Mouse (Mus musculus) forebrain, embryonic 15.5 days (tissue): Measurements from ENCODE around the gene Gle1. TPM values are rescaled to one million over a fixed set of nuclear protein-coding genes. Genes with fewer than 3 reads are reported as not detected.

Source experiments
- ATAC-seq: fragments of 200-750 bp; cut with Nextera tagmentation; replicated peaks from 2 replicates; pipeline ENCODE4 v1.8.0; 2017; ENCODE audit warnings: mild to moderate bottlenecking, moderate TSS enrichment, moderate library complexity
- H3K27ac ChIP-seq: fragments of 300-500 bp; sonication (generic); replicated peaks from 2 replicates; pipeline ENCODE4 v1.5.1; 2015; ENCODE audit warnings: mild to moderate bottlenecking, inconsistent platforms
- H3K27me3 ChIP-seq: fragments of 300-500 bp; sonication (generic); 2 replicates; pipeline ENCODE4 v1.6.1; 2015; ENCODE audit warnings: inconsistent platforms
- H3K36me3 ChIP-seq: fragments of 300-500 bp; sonication (generic); 2 replicates; pipeline ENCODE4 v1.6.1; 2015; ENCODE audit warnings: mild to moderate bottlenecking, inconsistent platforms
- H3K4me1 ChIP-seq: fragments of 300-500 bp; sonication (generic); 2 replicates; pipeline ENCODE4 v1.6.1; 2015; ENCODE audit warnings: inconsistent platforms
- H3K4me2 ChIP-seq: fragments of 300-500 bp; sonication (generic); replicated peaks from 2 replicates; pipeline ENCODE4 v1.6.1; 2015; ENCODE audit warnings: mild to moderate bottlenecking, inconsistent platforms
- H3K4me3 ChIP-seq: fragments of 300-500 bp; sonication (generic); 2 replicates; pipeline ENCODE4 v1.5.1; 2015; ENCODE audit warnings: mild to moderate bottlenecking, inconsistent platforms
- H3K9ac ChIP-seq: fragments of 300-500 bp; sonication (generic); replicated peaks from 2 replicates; pipeline ENCODE4 v1.6.1; 2015; ENCODE audit warnings: mild to moderate bottlenecking, inconsistent platforms
- H3K9me3 ChIP-seq: fragments of 300-500 bp; sonication (generic); 2 replicates; pipeline ENCODE4 v1.6.1; 2016; ENCODE audit warnings: inconsistent platforms
- WGBS: fragments of 180-500 bp; shearing (Covaris S2); methylation state at CpG from one replicate; pipeline ENCODE4 v1.1.7; 2015; ENCODE audit warnings: mixed read lengths; 5-methylcytosine and 5-hydroxymethylcytosine counted together
- polyA plus RNA-seq: library from polyadenylated mRNA; unstranded; fragments of >200 nt; fragmentation: Nextera tagmentation; extraction: Ambion mirVana; gene quantifications from 2 replicates; pipeline ENCODE4 v1.2.1, GENCODE M21; 2015

The Gle1 gene
- polyA plus RNA-seq, 1 experiment from 2014 or later, result 95.7 TPM

GRCm38 (mm10) chr2:29965906-29966305, 30.7 kb downstream of the Gle1 start:
- ATAC-seq, result peak; percentile 34
- Histone ChIP-seq H3K9me3 (no peaks in the 10 kb centered on the region), H3K9ac (peak overlapping the region; percentile 100), H3K36me3 (peaks cover 9% of the 10 kb centered on the region), H3K4me3 (peak overlapping the region; percentile 91), H3K27ac (peak overlapping the region; percentile 97), H3K27me3 (no peaks in the 10 kb centered on the region), H3K4me1 (peaks cover 62% of the 10 kb centered on the region), H3K4me2 (peak overlapping the region; percentile 59)
- WGBS, result under 1% methylated on average over 34 of the region's 41 CpGs

- ATAC-seq, result no peak
- peak overlapping the region; percentile 59 for H3K4me2 ChIP-seq
- H3K9ac ChIP-seq, result peak overlapping the region; percentile 100
- H3K27me3 ChIP-seq, result no peaks in the 10 kb centered on the region
- H3K27ac ChIP-seq, result no peak overlapping the region; the same call in 1 of the 2 replicates
- peaks cover 9% of the 10 kb centered on the region for H3K36me3 ChIP-seq
- H3K4me1 ChIP-seq, result peaks cover 71% of the 10 kb centered on the region
- 51% methylated on average over 2 of the region's 2 CpGs for WGBS
- H3K9me3 ChIP-seq, result no peaks in the 10 kb centered on the region
- peak overlapping the region; percentile 91 for H3K4me3 ChIP-seq
Measured at GRCm38 (mm10) chr2:29966826-29967225, 31.6 kb downstream of the Gle1 start.

GRCm38 (mm10) chr2:29967768-29968167, 32.5 kb downstream of the Gle1 start:
- H3K27me3 ChIP-seq, result no peaks in the 10 kb centered on the region
- peak overlapping the region; percentile 91 for H3K4me3 ChIP-seq
- WGBS, result 41% methylated on average over 5 of the region's 5 CpGs
- H3K9ac ChIP-seq, result peak overlapping the region; percentile 100; the same call in 1 of the 2 replicates
- ATAC-seq, result no peak
- peaks cover 79% of the 10 kb centered on the region for H3K4me1 ChIP-seq
- H3K9me3 ChIP-seq, result no peaks in the 10 kb centered on the region
- H3K4me2 ChIP-seq, result peak overlapping the region; percentile 59
- H3K36me3 ChIP-seq, result peaks cover 9% of the 10 kb centered on the region
- peak overlapping the region; percentile 41; the same call in 1 of the 2 replicates for H3K27ac ChIP-seq

GRCm38 (mm10) chr2:29968638-29969037, 33.4 kb downstream of the Gle1 start:
- Histone ChIP-seq H3K4me3 (no peak overlapping the region), H3K36me3 (peaks cover 9% of the 10 kb centered on the region)
- no peak for ATAC-seq

GRCm38 (mm10) chr2:29971838-29972635, 36.8 kb downstream of the Gle1 start:
- peak overlapping the region; percentile 28; the same call in 1 of the 2 replicates for H3K27ac ChIP-seq
- H3K27me3 ChIP-seq, result no peaks in the 10 kb centered on the region
- peaks cover 62% of the 10 kb centered on the region for H3K4me1 ChIP-seq
- no peak for ATAC-seq
- H3K36me3 ChIP-seq, result peaks cover 19% of the 10 kb centered on the region
- no peak overlapping the region for H3K4me2 ChIP-seq
- WGBS, result 71% methylated on average over 9 of the region's 9 CpGs
- H3K9ac ChIP-seq, result no peak overlapping the region
- H3K4me3 ChIP-seq, result no peak overlapping the region
- H3K9me3 ChIP-seq, result no peaks in the 10 kb centered on the region

More at GRCm38 (mm10) chr2:29968638-29969037, 33.4 kb downstream of the Gle1 start:
- H3K4me1 ChIP-seq, result peaks cover 80% of the 10 kb centered on the region
- no peak overlapping the region for H3K27ac ChIP-seq
- 0 out of 2 replicates have a peak overlapping the region, but pooled peaks have one; percentile 6 for H3K4me2 ChIP-seq
- no peak overlapping the region for H3K9ac ChIP-seq
- 82% methylated on average over 5 of the region's 5 CpGs for WGBS
- no peaks in the 10 kb centered on the region for H3K27me3 ChIP-seq
- no peaks in the 10 kb centered on the region for H3K9me3 ChIP-seq

GRCm38 (mm10) chr2:29973525-29973924, 38.3 kb downstream of the Gle1 start:
- H3K9me3 ChIP-seq, result no peaks in the 10 kb centered on the region
- no peak overlapping the region for H3K4me3 ChIP-seq
- no peak overlapping the region for H3K4me2 ChIP-seq
- no peak overlapping the region for H3K9ac ChIP-seq
- no peak overlapping the region for H3K27ac ChIP-seq
- 10% methylated on average over 2 of the region's 2 CpGs for WGBS
- H3K27me3 ChIP-seq, result no peaks in the 10 kb centered on the region
- H3K4me1 ChIP-seq, result peaks cover 47% of the 10 kb centered on the region
- peaks cover 23% of the 10 kb centered on the region for H3K36me3 ChIP-seq
- no peak for ATAC-seq

GRCm38 (mm10) chr2:29977307-29977706, 42.1 kb downstream of the Gle1 start:
- Histone ChIP-seq H3K27ac (no peak overlapping the region), H3K36me3 (peaks cover 51% of the 10 kb centered on the region), H3K9ac (no peak overlapping the region), H3K4me2 (no peak overlapping the region), H3K9me3 (no peaks in the 10 kb centered on the region), H3K4me3 (no peak overlapping the region), H3K27me3 (no peaks in the 10 kb centered on the region), H3K4me1 (peaks cover 13% of the 10 kb centered on the region)
- no peak for ATAC-seq

GRCm38 (mm10) chr2:29980661-29981060, 45.4 kb downstream of the Gle1 start:
- H3K27ac ChIP-seq, result no peak overlapping the region
- H3K9ac ChIP-seq, result no peak overlapping the region
- no peaks in the 10 kb centered on the region for H3K27me3 ChIP-seq
- H3K4me3 ChIP-seq, result no peak overlapping the region
- ATAC-seq, result no peak
- H3K4me2 ChIP-seq, result no peak overlapping the region
- WGBS, result 93% methylated on average over 1 of the region's 1 CpGs
- H3K36me3 ChIP-seq, result peaks cover 83% of the 10 kb centered on the region
- H3K9me3 ChIP-seq, result no peaks in the 10 kb centered on the region
- H3K4me1 ChIP-seq, result no peaks in the 10 kb centered on the region

- no peak overlapping the region for H3K4me3 ChIP-seq
- no peak overlapping the region for H3K4me2 ChIP-seq
- H3K36me3 ChIP-seq, result peaks cover 100% of the 10 kb centered on the region
- no peaks in the 10 kb centered on the region for H3K27me3 ChIP-seq
- ATAC-seq, result no peak
- no peak overlapping the region for H3K27ac ChIP-seq
- no peak overlapping the region for H3K9ac ChIP-seq
- 44% methylated on average over 2 of the region's 2 CpGs for WGBS
- H3K9me3 ChIP-seq, result no peaks in the 10 kb centered on the region
- no peaks in the 10 kb centered on the region for H3K4me1 ChIP-seq
Measured at GRCm38 (mm10) chr2:29991962-29992361, 56.7 kb downstream of the Gle1 start.

- H3K4me1 ChIP-seq, result no peaks in the 10 kb centered on the region
- 62% methylated on average over 1 of the region's 1 CpGs for WGBS
- no peak overlapping the region for H3K4me2 ChIP-seq
- H3K9me3 ChIP-seq, result no peaks in the 10 kb centered on the region
- H3K27ac ChIP-seq, result no peak overlapping the region
- no peak for ATAC-seq
- H3K4me3 ChIP-seq, result no peak overlapping the region
- H3K36me3 ChIP-seq, result peaks cover 99% of the 10 kb centered on the region
- H3K27me3 ChIP-seq, result no peaks in the 10 kb centered on the region
- no peak overlapping the region for H3K9ac ChIP-seq
Measured at GRCm38 (mm10) chr2:30009101-30009500, 73.9 kb downstream of the Gle1 start.
